Mouse (Mus musculus) adrenal gland, adult 10 weeks (tissue): Measurements from ENCODE around the gene Crygf. TPM values are rescaled to one million over a fixed set of nuclear protein-coding genes. Genes with fewer than 3 reads are reported as not detected.

Experiments
- polyA plus RNA-seq: library from polyadenylated mRNA; stranded (reverse); fragments of 350-450 nt; fragmentation: Illumina TruSeq; extraction: RNeasy Lipid Tissue Mini Kit (QIAGEN cat#74804); gene quantifications from one replicate; pipeline ENCODE4 v1.2.3, GENCODE M21; 2014; ENCODE audit warnings: low read depth, low replicate concordance

Gene Crygf
- polyA plus RNA-seq: not detected

GRCm38 (mm10) chr1:65926294-65926693 is at the start of gene Crygf:
Crygf (plus strand) TSS chr1:65926520.

Other genes starting within 250 kb of the Crygf start
- 52.6 TPM for gene Map2, start 248.8 kb downstream of the Crygf start, polyA plus RNA-seq